Mouse (Mus musculus): ENCODE results near the gene Gm21788. TPM values are rescaled to one million over a fixed set of nuclear protein-coding genes. Genes with fewer than 3 reads are reported as not detected.

Gm21788 gene
- not detected in 2 replicates for total RNA-seq (2023)

GRCm38 (mm10) chrY:7404710-7405109, at the start of gene Gm21788:
Gm21788 (plus strand) TSS chrY:7405010.

Other genes starting within 250 kb of the Gm21788 start
- not detected in 2 replicates for gene Gm21244, start 235.7 kb upstream of the Gm21788 start, total RNA-seq (2023)
- not detected in 2 replicates for gene Gm28998, start 151.2 kb upstream of the Gm21788 start, total RNA-seq (2023)
- gene Gm20826, start 233.5 kb downstream of the Gm21788 start, total RNA-seq (2023): 0.25 TPM in 1 of 2 replicates, not detected in the other

Data from neutrophil, adult 65 days (primary cell).